Mouse (Mus musculus) ES-E14 (cell line): Measurements from ENCODE around the gene Atxn10.

Experiments
- CHD2 ChIP-seq: IDR thresholded peaks from 2 replicates; pipeline ENCODE4 v1.6.1; 2014; ENCODE audit warnings: mild to moderate bottlenecking, low read depth, low read length, inconsistent platforms
- HCFC1 ChIP-seq: IDR thresholded peaks from 2 replicates; pipeline ENCODE4 v1.6.1; 2012; ENCODE audit warnings: low read length, inconsistent platforms, borderline replicate concordance; ENCODE audit not compliant: insufficient read depth
- ZC3H11A ChIP-seq: IDR thresholded peaks from 2 replicates; pipeline ENCODE4 v1.6.1; 2012; ENCODE audit warnings: low read depth, mild to moderate bottlenecking, inconsistent platforms, low read length, borderline replicate concordance
- ZNF384 ChIP-seq: IDR thresholded peaks from 2 replicates; pipeline ENCODE4 v1.6.1; 2012; ENCODE audit warnings: low read depth, low read length, inconsistent platforms

DNA sequence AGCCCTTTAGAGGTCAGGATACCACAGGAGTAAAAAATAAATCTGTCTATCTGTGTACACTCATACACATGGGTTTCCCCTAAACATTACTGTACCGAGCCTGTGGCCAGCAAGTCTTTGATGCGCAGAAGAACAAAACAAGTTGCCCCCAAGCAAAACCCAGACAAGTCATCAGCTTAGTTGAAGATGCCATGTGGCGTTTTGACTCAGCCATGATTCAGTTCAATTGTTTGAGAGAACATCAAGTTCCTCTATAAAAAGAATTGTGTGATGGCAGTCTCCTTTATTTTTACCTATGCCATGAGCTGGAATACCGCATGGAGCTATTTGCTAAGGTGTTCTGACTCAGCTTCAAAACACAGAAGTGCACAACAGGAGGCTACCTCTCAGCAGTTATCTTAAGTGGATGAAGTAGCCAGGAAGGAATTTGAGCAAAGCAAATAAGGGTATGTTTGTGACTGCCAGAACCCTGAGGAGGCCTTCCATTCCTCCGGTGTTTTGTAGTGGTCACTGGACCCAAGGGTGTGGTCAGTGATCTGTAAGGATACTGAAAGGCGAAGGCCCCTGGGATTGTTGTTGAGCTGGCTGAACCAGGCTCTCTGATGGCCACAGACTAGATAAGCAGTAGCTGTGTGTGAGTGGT, 11.1 kb downstream of the Atxn10 start:
- TF ChIP-seq CHD2 = no peak
- TF ChIP-seq HCFC1 = no peak
- no peak for TF ChIP-seq ZNF384
- TF ChIP-seq ZC3H11A = no peak
